Mouse (Mus musculus): ENCODE data around the gene Nup93. TPM values are rescaled to one million over a fixed set of nuclear protein-coding genes. Genes with fewer than 3 reads are reported as not detected.

The Nup93 gene
- polyA plus RNA-seq, 1 experiment, result 104 TPM

DNA sequence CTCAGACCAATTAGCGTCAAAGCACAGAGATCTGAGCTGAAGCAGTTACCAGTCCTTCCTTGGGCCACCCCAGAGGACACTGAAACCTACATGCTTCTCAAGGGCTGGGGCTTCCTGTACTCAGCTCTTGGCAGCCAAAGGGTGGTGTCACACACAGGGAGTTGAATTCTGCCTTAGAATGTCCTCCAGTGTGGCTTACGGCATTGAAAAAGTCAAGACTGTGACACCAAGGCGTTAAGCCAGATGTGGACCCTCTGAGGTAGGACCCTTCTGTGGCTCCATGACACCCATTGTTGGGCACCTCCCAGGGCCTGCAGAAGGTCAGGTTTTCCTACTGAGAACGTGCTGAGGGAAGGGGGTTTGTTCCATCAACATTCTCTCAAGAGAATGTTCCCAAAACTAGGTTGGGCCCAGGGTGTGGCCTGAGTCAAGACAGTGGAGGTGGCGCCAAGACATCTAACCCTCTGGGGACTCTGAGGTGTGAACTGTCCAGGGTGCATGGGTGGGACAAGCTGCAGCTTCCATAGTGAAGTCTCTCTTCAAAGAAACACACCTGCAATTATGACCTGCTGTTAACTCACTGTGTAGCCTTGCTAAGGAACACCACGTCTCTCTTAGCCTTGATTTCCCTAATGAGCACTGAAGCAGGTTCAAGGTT lies 147.5 kb downstream of the Nup93 start:
- no peak for TF ChIP-seq POLR2A (IDR thresholded peaks at IDR 0.05; ENCODE audit: insufficient read depth, low read length)
- no peak for TF ChIP-seq EP300 (IDR thresholded peaks at IDR 0.05; ENCODE audit: insufficient read depth, low read depth, low read length)
- no peak for TF ChIP-seq CTCF (IDR thresholded peaks at IDR 0.05; ENCODE audit: low read depth, low read length)
- no peaks in the 10 kb centered on the region for H3K27me3 ChIP-seq (ENCODE audit: control insufficient read depth, insufficient read depth, low read length, poor library complexity, severe bottlenecking)
- H3K4me1 ChIP-seq (ENCODE audit: control insufficient read depth, insufficient read depth, low read length), result no peaks in the 10 kb centered on the region
- H3K27ac ChIP-seq (ENCODE audit: insufficient read depth, low read length), result no peak overlapping the region
- no peaks in the 10 kb centered on the region for H3K36me3 ChIP-seq (ENCODE audit: control insufficient read depth, insufficient read depth, low read length, poor library complexity, severe bottlenecking)
- no peaks in the 10 kb centered on the region for H3K9me3 ChIP-seq (replicated peaks; ENCODE audit: control insufficient read depth, insufficient read depth, low read length, poor library complexity, severe bottlenecking)
- H3K9ac ChIP-seq (ENCODE audit: low read depth, poor library complexity, severe bottlenecking), result no peak overlapping the region
- H3K4me3 ChIP-seq (ENCODE audit: low read depth, low read length), result no peak overlapping the region

DNA sequence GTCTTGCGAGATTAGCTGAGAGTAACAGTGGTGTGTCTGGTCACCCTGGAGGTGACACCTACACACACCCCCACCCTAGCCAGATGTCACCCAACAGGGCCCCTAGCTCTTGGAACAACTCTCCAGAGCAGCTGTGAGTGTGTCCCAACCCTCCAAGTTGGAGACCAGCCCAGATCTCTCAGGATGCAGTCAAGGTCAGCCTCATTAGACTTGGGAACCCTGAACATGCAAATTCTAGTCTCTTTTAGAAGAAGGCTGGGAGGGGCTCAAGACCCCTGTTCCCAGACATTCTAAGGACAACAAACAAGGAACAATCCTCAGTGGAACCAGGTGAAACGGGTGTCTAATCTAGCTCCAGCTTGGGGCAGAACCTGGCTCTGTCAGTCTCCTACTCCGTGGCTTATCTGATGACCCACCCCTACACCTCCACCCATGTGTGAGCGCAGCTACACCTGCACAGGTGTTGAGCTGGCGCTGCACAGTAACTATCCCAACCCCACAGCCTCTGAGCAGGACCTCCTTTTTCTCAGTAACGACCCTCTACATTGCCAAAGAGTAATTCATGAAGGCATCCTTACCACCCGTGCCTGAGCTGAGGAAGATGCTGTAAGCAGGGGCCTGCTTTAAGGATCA lies 148.4 kb downstream of the Nup93 start:
- Histone ChIP-seq H3K4me1 (ENCODE audit: control insufficient read depth, insufficient read depth, low read length) (no peaks in the 10 kb centered on the region), H3K9me3 (replicated peaks; ENCODE audit: control insufficient read depth, insufficient read depth, low read length, poor library complexity, severe bottlenecking) (no peaks in the 10 kb centered on the region), H3K36me3 (ENCODE audit: control insufficient read depth, insufficient read depth, low read length, poor library complexity, severe bottlenecking) (no peaks in the 10 kb centered on the region), H3K4me3 (ENCODE audit: low read depth, low read length) (no peak overlapping the region), H3K27ac (ENCODE audit: insufficient read depth, low read length) (no peak overlapping the region), H3K9ac (ENCODE audit: low read depth, poor library complexity, severe bottlenecking) (no peak overlapping the region), H3K27me3 (ENCODE audit: control insufficient read depth, insufficient read depth, low read length, poor library complexity, severe bottlenecking) (no peaks in the 10 kb centered on the region)
- TF ChIP-seq EP300 (IDR thresholded peaks at IDR 0.05; ENCODE audit: insufficient read depth, low read depth, low read length) (no peak), CTCF (IDR thresholded peaks at IDR 0.05; ENCODE audit: low read depth, low read length) (no peak), POLR2A (IDR thresholded peaks at IDR 0.05; ENCODE audit: insufficient read depth, low read length) (no peak)

DNA sequence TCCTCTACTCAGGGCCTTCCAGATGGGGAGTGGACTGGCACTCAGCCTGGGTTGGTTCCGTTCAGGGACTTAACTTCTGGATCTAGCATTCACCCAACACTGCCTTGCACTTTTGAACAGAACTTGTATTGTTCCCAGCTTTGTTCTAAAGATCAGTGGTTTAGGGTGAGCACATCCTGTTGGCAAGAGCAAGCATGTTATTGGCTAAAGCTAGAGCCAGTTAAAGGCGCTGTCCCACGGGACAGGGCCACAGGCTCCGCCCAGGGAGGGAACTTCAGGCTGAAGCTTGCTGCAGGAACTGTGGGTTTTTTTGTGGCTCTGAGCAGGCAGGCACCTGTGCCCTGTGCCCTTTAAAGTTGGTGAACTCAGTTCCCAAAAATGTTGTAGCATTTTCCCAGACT lies 148.9 kb downstream of the Nup93 start:
- Histone ChIP-seq H3K36me3 (ENCODE audit: control insufficient read depth, insufficient read depth, low read length, poor library complexity, severe bottlenecking) (no peaks in the 10 kb centered on the region), H3K4me1 (ENCODE audit: control insufficient read depth, insufficient read depth, low read length) (no peaks in the 10 kb centered on the region), H3K4me3 (ENCODE audit: low read depth, low read length) (no peak overlapping the region), H3K9ac (ENCODE audit: low read depth, poor library complexity, severe bottlenecking) (no peak overlapping the region), H3K27me3 (ENCODE audit: control insufficient read depth, insufficient read depth, low read length, poor library complexity, severe bottlenecking) (no peaks in the 10 kb centered on the region), H3K27ac (ENCODE audit: insufficient read depth, low read length) (no peak overlapping the region), H3K9me3 (replicated peaks; ENCODE audit: control insufficient read depth, insufficient read depth, low read length, poor library complexity, severe bottlenecking) (no peaks in the 10 kb centered on the region)
- TF ChIP-seq EP300 (IDR thresholded peaks at IDR 0.05; ENCODE audit: insufficient read depth, low read depth, low read length) (no peak), POLR2A (IDR thresholded peaks at IDR 0.05; ENCODE audit: insufficient read depth, low read length) (no peak), CTCF (IDR thresholded peaks at IDR 0.05; ENCODE audit: low read depth, low read length) (no peak)

DNA sequence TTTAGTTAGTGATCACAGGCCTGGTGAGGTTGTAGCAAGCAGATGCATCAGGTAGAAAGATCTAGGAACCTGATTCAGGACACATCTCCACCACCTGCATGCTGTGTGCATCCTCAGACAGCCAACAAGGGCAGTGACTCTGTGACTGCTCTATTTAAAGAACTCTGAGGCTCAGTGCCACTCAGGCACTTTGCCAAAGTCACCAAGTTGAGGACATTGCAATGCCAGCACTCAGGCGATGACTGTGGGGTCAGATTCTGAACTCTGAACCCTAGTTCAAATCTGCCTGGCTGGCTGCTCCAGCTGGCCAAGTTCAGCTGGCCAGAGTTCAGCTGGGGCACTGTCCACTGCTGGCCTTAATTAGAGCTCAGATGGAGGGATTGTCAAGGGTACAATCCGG lies 149.5 kb downstream of the Nup93 start:
- TF ChIP-seq CTCF (IDR thresholded peaks at IDR 0.05; ENCODE audit: low read depth, low read length), result no peak
- TF ChIP-seq POLR2A (IDR thresholded peaks at IDR 0.05; ENCODE audit: insufficient read depth, low read length), result no peak
- no peak for TF ChIP-seq EP300 (IDR thresholded peaks at IDR 0.05; ENCODE audit: insufficient read depth, low read depth, low read length)

DNA sequence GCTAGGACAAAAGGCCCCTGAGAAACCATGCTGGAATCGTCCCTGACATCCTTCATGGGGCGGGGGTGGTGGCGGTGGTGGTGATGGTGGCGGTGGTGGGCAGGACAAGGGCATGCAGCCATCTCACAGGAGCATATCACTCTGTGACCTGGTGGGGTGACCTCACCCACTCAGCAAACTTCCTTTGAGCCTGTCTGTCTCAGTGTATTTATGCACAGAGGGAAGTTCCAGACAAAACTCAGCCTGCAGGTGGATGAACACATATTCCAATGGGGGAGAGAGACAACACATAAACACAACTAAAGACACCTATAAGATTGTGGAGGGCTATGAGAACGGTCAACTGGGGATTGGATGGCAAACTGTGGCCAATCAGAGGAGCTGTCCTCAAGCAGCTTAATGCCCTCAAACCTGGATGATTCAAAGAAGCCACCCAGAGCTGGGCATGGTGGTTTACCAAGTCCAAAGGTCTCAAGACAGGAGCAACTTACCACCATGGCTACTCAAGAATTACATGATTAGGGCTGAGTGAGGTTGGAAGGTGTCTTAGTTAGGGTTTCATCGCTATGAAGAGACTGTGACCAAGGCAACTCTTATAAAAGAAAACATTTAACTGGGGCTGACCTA lies 150.4 kb downstream of the Nup93 start:
- Histone ChIP-seq H3K36me3 (ENCODE audit: control insufficient read depth, insufficient read depth, low read length, poor library complexity, severe bottlenecking) (no peaks in the 10 kb centered on the region), H3K9me3 (replicated peaks; ENCODE audit: control insufficient read depth, insufficient read depth, low read length, poor library complexity, severe bottlenecking) (no peaks in the 10 kb centered on the region), H3K4me3 (ENCODE audit: low read depth, low read length) (no peak overlapping the region), H3K4me1 (ENCODE audit: control insufficient read depth, insufficient read depth, low read length) (no peaks in the 10 kb centered on the region), H3K9ac (ENCODE audit: low read depth, poor library complexity, severe bottlenecking) (no peak overlapping the region), H3K27me3 (ENCODE audit: control insufficient read depth, insufficient read depth, low read length, poor library complexity, severe bottlenecking) (no peaks in the 10 kb centered on the region), H3K27ac (ENCODE audit: insufficient read depth, low read length) (no peak overlapping the region)
- TF ChIP-seq EP300 (IDR thresholded peaks at IDR 0.05; ENCODE audit: insufficient read depth, low read depth, low read length) (no peak), CTCF (IDR thresholded peaks at IDR 0.05; ENCODE audit: low read depth, low read length) (no peak), POLR2A (IDR thresholded peaks at IDR 0.05; ENCODE audit: insufficient read depth, low read length) (no peak)

More for the DNA sequence above, 149.5 kb downstream of the Nup93 start:
- Histone ChIP-seq H3K4me1 (ENCODE audit: control insufficient read depth, insufficient read depth, low read length) (no peaks in the 10 kb centered on the region), H3K27me3 (ENCODE audit: control insufficient read depth, insufficient read depth, low read length, poor library complexity, severe bottlenecking) (no peaks in the 10 kb centered on the region), H3K27ac (ENCODE audit: insufficient read depth, low read length) (no peak overlapping the region), H3K9ac (ENCODE audit: low read depth, poor library complexity, severe bottlenecking) (no peak overlapping the region), H3K4me3 (ENCODE audit: low read depth, low read length) (no peak overlapping the region), H3K9me3 (replicated peaks; ENCODE audit: control insufficient read depth, insufficient read depth, low read length, poor library complexity, severe bottlenecking) (no peaks in the 10 kb centered on the region), H3K36me3 (ENCODE audit: control insufficient read depth, insufficient read depth, low read length, poor library complexity, severe bottlenecking) (no peaks in the 10 kb centered on the region)

Data from ES-Bruce4 (cell line).